Mouse (Mus musculus): ENCODE data around the gene Pou3f3.

- TF ChIP-seq CTCF (IDR thresholded peaks at IDR 0.05; ENCODE audit: low read depth, low read length) = peak; percentile 5
- TF ChIP-seq EP300 (IDR thresholded peaks at IDR 0.05; ENCODE audit: insufficient read depth, low read depth, low read length) = no peak
- no peak for TF ChIP-seq POLR2A (IDR thresholded peaks at IDR 0.05; ENCODE audit: insufficient read depth, low read length)
Observed at GRCm38 (mm10) chr1:42718549-42718948, 23.0 kb downstream of the Pou3f3 start.

All from ES-Bruce4 (cell line).